Mouse (Mus musculus) intestine, embryonic 15.5 days (tissue): ENCODE data around the gene Oxtr. TPM values are rescaled to one million over a fixed set of nuclear protein-coding genes. Genes with fewer than 3 reads are reported as not detected.

ENCODE experiments used
- ATAC-seq: fragments of 200-750 bp; cut with Nextera tagmentation; 2 replicates; pipeline ENCODE4 v1.8.0; 2017; ENCODE audit warnings: moderate TSS enrichment, moderate library complexity
- H3K27ac ChIP-seq: fragments of 300-500 bp; sonication (generic); 2 replicates; pipeline ENCODE4 v1.5.1; 2015; ENCODE audit warnings: mild to moderate bottlenecking, inconsistent platforms
- H3K27me3 ChIP-seq: fragments of 300-500 bp; sonication (generic); replicated peaks from 2 replicates; pipeline ENCODE4 v1.6.1; 2015; ENCODE audit warnings: inconsistent platforms
- H3K36me3 ChIP-seq: fragments of 300-500 bp; sonication (generic); 2 replicates; pipeline ENCODE4 v1.6.1; 2015; ENCODE audit warnings: inconsistent platforms
- H3K4me1 ChIP-seq: fragments of 300-500 bp; sonication (generic); replicated peaks from 2 replicates; pipeline ENCODE4 v1.6.1; 2015; ENCODE audit warnings: inconsistent platforms
- H3K4me2 ChIP-seq: fragments of 300-500 bp; sonication (generic); replicated peaks from 2 replicates; pipeline ENCODE4 v1.6.1; 2015; ENCODE audit warnings: mild to moderate bottlenecking, inconsistent platforms
- H3K4me3 ChIP-seq: fragments of 300-500 bp; sonication (generic); replicated peaks from 2 replicates; pipeline ENCODE4 v1.5.1; 2015; ENCODE audit warnings: inconsistent platforms
- H3K9ac ChIP-seq: fragments of 300-500 bp; sonication (generic); 2 replicates; pipeline ENCODE4 v1.6.1; 2015; ENCODE audit warnings: inconsistent platforms
- H3K9me3 ChIP-seq: fragments of 300-500 bp; sonication (generic); 2 replicates; pipeline ENCODE4 v1.6.1; 2016; ENCODE audit warnings: inconsistent platforms
- WGBS: fragments of 180-500 bp; shearing (Covaris S2); methylation state at CpG from one replicate; pipeline ENCODE4 v1.1.7; 2015; 5-methylcytosine and 5-hydroxymethylcytosine counted together
- polyA plus RNA-seq: library from polyadenylated mRNA; unstranded; fragments of >200 nt; fragmentation: Nextera tagmentation; extraction: Ambion mirVana; gene quantifications from 2 replicates; pipeline ENCODE4 v1.2.1, GENCODE M21; 2015

The Oxtr gene
- polyA plus RNA-seq, result 0.20 and 0.33 TPM in 2 replicates

DNA sequence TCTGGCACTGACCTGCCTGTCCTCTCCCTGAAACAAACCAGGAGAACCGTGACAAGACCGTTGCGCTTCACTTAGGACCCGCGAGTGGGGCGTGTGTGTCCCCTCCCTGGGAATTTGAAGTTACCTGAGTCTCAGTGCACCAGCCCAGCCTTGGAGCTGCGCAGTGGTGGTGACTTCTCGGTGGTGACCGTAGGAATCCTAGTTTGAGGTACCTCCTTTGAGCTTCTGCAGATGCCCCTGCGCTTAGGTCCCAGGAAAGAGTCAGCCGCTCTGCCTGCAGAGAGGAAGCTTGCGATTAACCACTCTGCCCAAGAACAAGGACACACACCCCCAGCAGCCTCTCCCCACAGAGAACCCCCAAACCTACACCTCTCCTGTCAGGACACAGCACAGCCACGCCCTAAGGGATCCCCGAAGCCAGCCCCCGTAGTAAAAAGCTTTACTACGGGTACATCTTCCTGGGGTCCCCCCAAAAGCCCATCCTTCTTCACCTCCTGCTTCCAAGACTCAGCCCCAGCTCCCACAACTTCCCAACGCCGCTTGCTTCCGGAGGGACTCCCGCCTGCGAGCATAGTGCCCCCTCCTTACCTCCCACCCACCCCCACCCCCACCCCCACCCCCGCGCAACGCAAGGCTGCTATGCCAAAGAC, at the start of gene Oxtr:
Oxtr (minus strand) TSS at position 34 of the 650 bp plus-strand sequence.
- WGBS, result 6% methylated on average over 24 of the region's 24 CpGs
- H3K4me3 ChIP-seq, result peak within 1 kb of the TSS; percentile 45
- H3K4me1 ChIP-seq, result peaks cover 21% of the 10 kb centered on the region
- H3K9me3 ChIP-seq, result no peaks in the 10 kb centered on the region
- peak within 1 kb of the TSS; percentile 37 for H3K9ac ChIP-seq
- ATAC-seq, result no peak
- H3K4me2 ChIP-seq, result peak within 1 kb of the TSS; percentile 96
- H3K27me3 ChIP-seq, result peaks cover 41% of the 10 kb centered on the region
- no peaks in the 10 kb centered on the region for H3K36me3 ChIP-seq
- H3K27ac ChIP-seq, result no peak within 1 kb of the TSS

DNA sequence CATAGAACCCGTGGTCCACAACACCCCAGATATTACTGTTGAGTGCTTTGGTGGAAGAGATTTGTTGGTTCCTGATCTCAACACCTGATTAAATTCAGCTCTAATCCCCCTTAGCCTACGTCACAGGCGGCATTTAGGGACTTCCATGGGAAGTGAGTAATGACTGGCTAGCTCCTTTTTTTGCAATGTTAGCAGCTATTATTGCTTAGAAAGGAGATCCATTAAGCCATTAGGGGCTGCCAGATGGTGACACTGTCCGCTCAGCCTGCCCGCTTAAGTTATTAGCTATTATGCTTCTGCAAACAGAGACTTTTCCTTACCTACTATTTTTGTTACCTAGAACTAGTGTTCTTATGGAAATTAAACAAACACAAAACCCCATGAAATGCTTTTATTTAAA, 35.7 kb upstream of the Oxtr start:
- no peaks in the 10 kb centered on the region for H3K4me1 ChIP-seq
- ATAC-seq, result no peak
- H3K4me2 ChIP-seq, result no peak overlapping the region
- WGBS, result 68% methylated on average over 5 of the region's 5 CpGs
- H3K9ac ChIP-seq, result no peak overlapping the region
- no peaks in the 10 kb centered on the region for H3K9me3 ChIP-seq
- no peaks in the 10 kb centered on the region for H3K36me3 ChIP-seq
- H3K4me3 ChIP-seq, result no peak overlapping the region
- H3K27ac ChIP-seq, result no peak overlapping the region
- H3K27me3 ChIP-seq, result no peaks in the 10 kb centered on the region

DNA sequence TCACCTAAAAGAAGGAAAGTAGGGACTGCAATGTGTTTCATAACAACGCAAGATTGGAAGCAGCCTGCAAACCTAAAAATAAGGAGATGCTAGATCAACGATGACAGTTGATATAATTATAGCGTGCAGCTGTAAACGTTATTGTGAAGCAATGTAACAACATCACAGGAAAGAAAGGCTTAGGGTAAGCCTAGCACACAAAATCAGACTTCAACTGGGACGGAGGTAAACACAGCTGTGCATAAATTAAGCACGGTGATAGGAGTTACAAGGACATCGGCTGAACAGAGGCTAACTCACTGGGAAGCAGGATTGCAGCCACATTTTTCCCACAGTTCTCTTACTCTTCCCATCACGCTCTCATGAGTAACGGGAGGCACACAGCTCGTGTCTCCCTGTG, 34.7 kb upstream of the Oxtr start:
- Histone ChIP-seq H3K4me1 (no peaks in the 10 kb centered on the region), H3K27ac (no peak overlapping the region), H3K27me3 (no peaks in the 10 kb centered on the region), H3K36me3 (no peaks in the 10 kb centered on the region), H3K4me2 (no peak overlapping the region), H3K9me3 (no peaks in the 10 kb centered on the region), H3K9ac (no peak overlapping the region), H3K4me3 (no peak overlapping the region)
- 42% methylated on average over 10 of the region's 10 CpGs for WGBS
- no peak for ATAC-seq

DNA sequence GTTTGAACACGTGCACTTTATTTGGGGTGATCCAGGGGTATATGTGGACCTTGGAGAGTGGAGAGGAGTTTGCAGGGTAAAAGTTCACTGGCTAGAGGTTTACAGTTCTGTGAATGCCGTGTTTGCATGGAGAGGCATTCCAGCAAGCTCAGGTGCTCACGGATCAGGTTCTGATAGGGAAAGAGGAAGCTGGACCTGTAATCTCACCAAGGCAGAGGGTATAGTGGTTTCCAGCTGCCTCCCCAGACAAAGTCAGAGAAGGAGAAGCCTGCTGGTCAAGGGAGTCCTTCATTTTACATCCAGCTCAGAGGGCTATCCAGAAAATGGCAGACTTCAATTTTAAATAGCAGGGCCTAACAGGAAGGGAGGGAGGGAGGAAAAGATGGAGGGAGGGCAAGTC, 28.2 kb upstream of the Oxtr start:
- H3K4me2 ChIP-seq, result no peak overlapping the region
- no peak for ATAC-seq
- WGBS, result 75% methylated on average over 3 of the region's 3 CpGs
- no peak overlapping the region for H3K4me3 ChIP-seq
- no peak overlapping the region for H3K27ac ChIP-seq
- H3K27me3 ChIP-seq, result no peaks in the 10 kb centered on the region
- no peaks in the 10 kb centered on the region for H3K4me1 ChIP-seq
- no peaks in the 10 kb centered on the region for H3K9me3 ChIP-seq
- H3K36me3 ChIP-seq, result no peaks in the 10 kb centered on the region
- H3K9ac ChIP-seq, result no peak overlapping the region

DNA sequence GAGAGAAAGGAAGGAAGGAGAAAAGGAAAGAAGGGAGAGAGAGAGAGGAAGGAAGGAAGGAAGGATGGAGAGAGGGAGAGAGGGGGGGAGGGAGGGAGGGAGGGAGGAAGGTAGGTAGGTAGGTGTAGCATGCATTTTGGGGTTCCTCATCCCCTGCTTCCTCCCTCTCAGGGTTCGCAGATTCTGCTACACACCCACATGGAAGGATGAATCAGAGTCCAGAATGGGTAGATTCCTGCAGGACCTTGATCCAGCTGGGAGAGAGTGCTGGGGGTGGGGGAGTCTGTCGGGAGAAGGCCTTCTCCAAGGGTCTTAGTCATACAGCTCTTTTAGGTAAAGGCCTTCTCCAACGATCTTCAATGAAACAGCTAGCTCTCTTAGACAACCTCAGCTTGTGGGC, 27.8 kb upstream of the Oxtr start:
- no peaks in the 10 kb centered on the region for H3K4me1 ChIP-seq
- 81% methylated on average over 3 of the region's 3 CpGs for WGBS
- no peak overlapping the region for H3K27ac ChIP-seq
- no peak overlapping the region for H3K4me2 ChIP-seq
- ATAC-seq, result no peak
- no peaks in the 10 kb centered on the region for H3K9me3 ChIP-seq
- no peaks in the 10 kb centered on the region for H3K36me3 ChIP-seq
- H3K4me3 ChIP-seq, result no peak overlapping the region
- no peak overlapping the region for H3K9ac ChIP-seq
- H3K27me3 ChIP-seq, result no peaks in the 10 kb centered on the region

DNA sequence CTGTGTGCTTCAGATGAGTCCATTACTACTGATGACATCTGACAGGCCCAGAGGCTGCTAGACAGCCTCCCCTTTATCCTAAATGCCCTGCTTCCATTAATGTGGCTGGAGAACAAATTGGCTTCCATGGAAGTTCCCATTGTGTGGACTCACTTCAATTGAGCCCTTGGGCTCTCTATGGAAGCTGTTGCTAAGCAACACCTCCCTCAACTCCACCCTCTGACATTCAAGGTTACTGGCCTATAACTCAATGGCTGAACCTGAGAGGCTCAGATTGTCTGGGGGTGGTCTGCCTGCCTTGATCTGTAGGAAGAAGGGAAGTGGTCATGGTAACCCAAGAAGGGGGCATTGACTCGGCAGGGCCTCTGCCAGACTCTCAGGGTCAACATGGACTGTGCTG, 26.8 kb upstream of the Oxtr start:
- H3K27ac ChIP-seq, result no peak overlapping the region
- no peaks in the 10 kb centered on the region for H3K9me3 ChIP-seq
- no peaks in the 10 kb centered on the region for H3K27me3 ChIP-seq
- no peaks in the 10 kb centered on the region for H3K4me1 ChIP-seq
- no peak for ATAC-seq
- H3K4me2 ChIP-seq, result no peak overlapping the region
- no peaks in the 10 kb centered on the region for H3K36me3 ChIP-seq
- no peak overlapping the region for H3K9ac ChIP-seq
- WGBS, result 29% methylated on average over 1 of the region's 1 CpGs
- H3K4me3 ChIP-seq, result no peak overlapping the region

DNA sequence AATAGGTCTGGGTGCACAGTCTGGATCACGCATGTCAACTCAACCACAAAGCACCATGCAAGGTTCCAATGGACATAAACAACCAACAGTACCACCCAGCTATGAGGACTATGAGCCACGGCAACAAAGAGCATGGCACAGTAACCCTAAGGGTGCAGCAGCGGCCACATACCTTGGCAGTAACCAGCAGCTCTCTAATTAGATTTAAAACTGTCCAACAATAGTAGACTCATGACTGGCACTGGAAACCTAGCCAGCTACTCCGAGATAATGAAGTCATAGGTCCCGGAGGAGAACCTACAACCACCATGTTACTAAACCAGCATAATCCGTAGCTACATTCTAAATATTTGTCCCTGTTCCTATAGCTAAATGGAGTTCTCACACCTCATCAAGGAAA, 24.8 kb upstream of the Oxtr start:
- WGBS, result 88% methylated on average over 6 of the region's 6 CpGs
- no peak overlapping the region for H3K9ac ChIP-seq
- no peaks in the 10 kb centered on the region for H3K36me3 ChIP-seq
- H3K4me1 ChIP-seq, result no peaks in the 10 kb centered on the region
- H3K27me3 ChIP-seq, result no peaks in the 10 kb centered on the region
- H3K9me3 ChIP-seq, result no peaks in the 10 kb centered on the region
- H3K4me2 ChIP-seq, result no peak overlapping the region
- H3K4me3 ChIP-seq, result no peak overlapping the region
- no peak for ATAC-seq
- no peak overlapping the region for H3K27ac ChIP-seq

DNA sequence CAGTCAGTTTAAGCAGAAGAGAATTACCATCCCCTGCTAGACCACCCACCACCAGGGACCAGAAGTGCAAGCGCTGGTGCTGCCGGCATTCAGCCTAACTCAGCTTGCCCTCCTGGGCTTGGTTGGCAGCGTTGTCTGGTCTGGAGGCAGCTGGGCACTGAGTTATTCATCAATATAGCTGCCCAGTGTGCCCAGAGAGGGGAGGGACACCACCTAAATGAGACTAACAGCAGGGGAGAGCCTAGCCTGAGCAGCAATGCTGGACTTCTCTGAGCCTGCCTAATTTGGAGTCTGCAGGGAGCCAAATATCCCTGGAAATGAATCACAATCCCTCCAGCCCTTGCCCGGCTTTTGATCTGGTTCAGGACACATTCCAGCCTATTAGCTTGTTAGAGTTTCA, 20.6 kb upstream of the Oxtr start:
- Histone ChIP-seq H3K4me1 (no peaks in the 10 kb centered on the region), H3K27me3 (no peaks in the 10 kb centered on the region), H3K9ac (no peak overlapping the region), H3K36me3 (no peaks in the 10 kb centered on the region), H3K27ac (no peak overlapping the region), H3K4me2 (no peak overlapping the region), H3K9me3 (no peaks in the 10 kb centered on the region), H3K4me3 (no peak overlapping the region)
- WGBS, result 53% methylated on average over 4 of the region's 4 CpGs
- ATAC-seq, result no peak

DNA sequence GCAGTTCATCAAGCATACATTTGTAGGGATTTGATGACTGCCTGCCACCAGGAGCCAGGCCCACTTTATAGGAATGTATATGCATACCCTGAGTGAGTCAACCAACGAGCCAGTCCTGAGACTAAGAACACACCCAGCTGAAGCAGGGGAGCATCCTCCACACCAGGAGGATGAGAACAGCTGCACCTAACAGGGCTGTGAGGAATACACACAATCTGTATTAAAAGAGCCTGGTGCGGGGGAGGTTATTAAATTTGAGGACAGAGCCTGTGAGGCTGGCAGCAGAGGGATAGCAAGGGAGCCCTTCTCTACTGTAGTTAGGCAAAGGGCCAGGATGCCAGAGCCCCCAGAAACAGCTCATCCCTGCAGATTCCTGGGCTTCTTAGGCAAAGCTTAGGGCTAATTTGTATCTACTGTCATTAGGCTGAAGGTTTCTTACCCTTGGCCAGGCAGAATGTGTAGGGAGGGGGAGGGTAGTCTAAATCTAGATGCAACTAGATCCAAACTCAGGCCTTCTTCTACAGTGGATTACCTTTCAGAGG, 19.9 kb upstream of the Oxtr start:
- peak; percentile 39; the same call in 1 of the 2 replicates for ATAC-seq

DNA sequence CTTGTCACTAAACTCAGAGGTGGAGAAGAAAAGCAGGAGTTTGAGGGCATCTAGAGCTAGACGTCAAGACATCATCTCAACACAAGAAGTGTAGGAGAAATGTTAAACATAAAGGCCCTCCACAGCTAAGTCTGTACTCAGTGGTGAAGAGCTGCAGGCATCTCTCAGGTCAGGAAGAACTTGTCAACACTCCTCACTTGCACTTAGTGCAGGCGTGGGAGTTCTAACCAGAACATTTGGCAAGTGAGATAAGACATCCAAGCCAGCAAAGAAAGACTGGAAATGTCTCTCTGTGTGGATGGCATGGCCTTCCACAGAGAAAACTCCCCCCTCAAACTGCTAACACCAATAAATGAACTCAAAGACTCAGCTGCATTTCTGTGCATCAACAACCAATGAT, 17.9 kb upstream of the Oxtr start:
- H3K9ac ChIP-seq, result no peak overlapping the region
- H3K4me3 ChIP-seq, result no peak overlapping the region
- ATAC-seq, result no peak
- H3K4me2 ChIP-seq, result no peak overlapping the region
- 45% methylated on average over 2 of the region's 2 CpGs for WGBS
- H3K27ac ChIP-seq, result no peak overlapping the region
- H3K9me3 ChIP-seq, result no peaks in the 10 kb centered on the region
- H3K27me3 ChIP-seq, result no peaks in the 10 kb centered on the region
- no peaks in the 10 kb centered on the region for H3K4me1 ChIP-seq
- H3K36me3 ChIP-seq, result no peaks in the 10 kb centered on the region

More for the DNA sequence above, 19.9 kb upstream of the Oxtr start:
- Histone ChIP-seq H3K36me3 (no peaks in the 10 kb centered on the region), H3K27me3 (no peaks in the 10 kb centered on the region), H3K4me3 (no peak overlapping the region), H3K9ac (no peak overlapping the region), H3K4me1 (no peaks in the 10 kb centered on the region), H3K27ac (no peak overlapping the region), H3K9me3 (no peaks in the 10 kb centered on the region), H3K4me2 (no peak overlapping the region)
- WGBS, result 54% methylated on average over 2 of the region's 2 CpGs

DNA sequence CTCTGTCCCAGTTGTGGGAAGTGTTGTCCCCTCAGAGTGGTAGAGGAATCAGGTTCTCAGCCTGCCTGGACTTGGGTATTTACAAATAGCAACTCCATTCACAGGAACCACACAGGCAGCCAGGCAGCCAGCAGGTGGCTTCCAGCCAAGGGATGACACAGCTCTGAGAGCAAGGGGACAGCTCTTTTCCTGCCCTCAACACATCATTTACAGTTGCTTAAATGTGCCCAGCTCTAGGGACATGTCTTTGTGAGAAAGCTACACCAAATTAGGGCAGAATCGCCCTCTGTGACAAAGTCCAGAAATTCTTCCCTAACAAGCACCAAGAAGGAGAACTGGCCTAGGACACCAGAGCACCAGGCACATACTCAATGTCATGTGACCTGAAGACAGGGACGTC, 11.4 kb upstream of the Oxtr start:
- H3K9ac ChIP-seq, result no peak overlapping the region
- H3K27ac ChIP-seq, result no peak overlapping the region
- 0 out of 2 replicates have a peak, but pooled peaks cover 5% of the 10 kb centered on the region for H3K4me1 ChIP-seq
- no peak overlapping the region for H3K4me2 ChIP-seq
- no peak for ATAC-seq
- H3K9me3 ChIP-seq, result no peaks in the 10 kb centered on the region
- no peak overlapping the region for H3K4me3 ChIP-seq
- no peaks in the 10 kb centered on the region for H3K27me3 ChIP-seq
- no peaks in the 10 kb centered on the region for H3K36me3 ChIP-seq
- WGBS, result 60% methylated on average over 2 of the region's 2 CpGs

DNA sequence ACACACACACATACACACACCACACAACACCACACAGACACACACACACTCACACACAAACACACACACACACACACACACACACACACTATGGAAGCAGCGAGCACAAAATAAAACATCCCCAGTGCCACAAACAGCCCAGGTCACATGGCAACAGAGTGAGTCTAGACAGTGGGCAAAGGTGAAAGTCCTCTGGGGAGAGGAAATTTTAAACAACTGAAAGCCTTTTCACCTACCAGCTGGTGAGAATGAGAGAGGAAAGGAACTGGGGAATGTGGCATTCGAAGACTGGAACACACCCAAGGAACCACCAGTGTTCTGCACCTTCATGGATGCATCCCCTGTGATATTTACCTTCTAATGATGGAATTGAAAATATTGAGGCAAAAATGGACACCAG, 9.7 kb upstream of the Oxtr start:
- Histone ChIP-seq H3K4me1 (peaks cover 7% of the 10 kb centered on the region; the same call in 1 of the 2 replicates), H3K36me3 (no peaks in the 10 kb centered on the region), H3K4me2 (no peak overlapping the region), H3K9me3 (no peaks in the 10 kb centered on the region), H3K27ac (no peak overlapping the region), H3K27me3 (no peaks in the 10 kb centered on the region), H3K4me3 (no peak overlapping the region), H3K9ac (no peak overlapping the region)
- peak; percentile 55; the same call in 1 of the 2 replicates for ATAC-seq
- 54% methylated on average over 2 of the region's 2 CpGs for WGBS

DNA sequence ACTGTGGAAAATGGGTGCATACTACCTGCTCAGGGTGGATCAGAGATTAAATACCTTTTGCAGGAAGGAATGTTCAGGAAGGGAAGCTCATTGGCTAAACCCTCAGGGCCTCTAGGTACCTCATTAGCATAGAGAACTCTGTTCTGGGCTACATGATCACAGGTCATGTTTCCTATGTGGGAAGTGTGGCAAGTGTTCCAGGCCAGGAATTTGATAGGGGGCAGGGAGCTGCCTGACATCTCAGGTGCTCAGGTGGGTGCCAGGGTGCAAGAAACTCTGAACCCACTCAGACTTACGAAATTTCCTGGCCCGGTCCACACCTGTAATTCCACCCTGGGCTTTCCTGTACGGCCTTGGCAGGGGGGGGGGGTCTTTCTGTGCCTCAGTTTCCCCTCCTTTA, 9.0 kb upstream of the Oxtr start:
- 0 out of 2 replicates have a peak, but pooled peaks have one; percentile 14 for ATAC-seq
- H3K4me1 ChIP-seq, result peaks cover 7% of the 10 kb centered on the region; the same call in 1 of the 2 replicates
- WGBS, result 89% methylated on average over 3 of the region's 3 CpGs

More for the DNA sequence above, 9.0 kb upstream of the Oxtr start:
- no peaks in the 10 kb centered on the region for H3K9me3 ChIP-seq
- no peak overlapping the region for H3K4me2 ChIP-seq
- no peaks in the 10 kb centered on the region for H3K27me3 ChIP-seq
- H3K27ac ChIP-seq, result no peak overlapping the region
- H3K36me3 ChIP-seq, result no peaks in the 10 kb centered on the region
- no peak overlapping the region for H3K4me3 ChIP-seq
- H3K9ac ChIP-seq, result no peak overlapping the region
